Mouse (Mus musculus) liver, postnatal 0 days (tissue): ENCODE data around the gene D430042O09Rik.

Experiments used
- CTCF ChIP-seq: sonication (generic); IDR thresholded peaks from 2 replicates; pipeline ENCODE4 v1.5.1; 2016; ENCODE audit warnings: antibody characterized with exemption, low read depth
- EP300 ChIP-seq: IDR thresholded peaks from 2 replicates; pipeline ENCODE4 v1.6.1; 2016; ENCODE audit warnings: antibody characterized with exemption, low read depth, mild to moderate bottlenecking

DNA sequence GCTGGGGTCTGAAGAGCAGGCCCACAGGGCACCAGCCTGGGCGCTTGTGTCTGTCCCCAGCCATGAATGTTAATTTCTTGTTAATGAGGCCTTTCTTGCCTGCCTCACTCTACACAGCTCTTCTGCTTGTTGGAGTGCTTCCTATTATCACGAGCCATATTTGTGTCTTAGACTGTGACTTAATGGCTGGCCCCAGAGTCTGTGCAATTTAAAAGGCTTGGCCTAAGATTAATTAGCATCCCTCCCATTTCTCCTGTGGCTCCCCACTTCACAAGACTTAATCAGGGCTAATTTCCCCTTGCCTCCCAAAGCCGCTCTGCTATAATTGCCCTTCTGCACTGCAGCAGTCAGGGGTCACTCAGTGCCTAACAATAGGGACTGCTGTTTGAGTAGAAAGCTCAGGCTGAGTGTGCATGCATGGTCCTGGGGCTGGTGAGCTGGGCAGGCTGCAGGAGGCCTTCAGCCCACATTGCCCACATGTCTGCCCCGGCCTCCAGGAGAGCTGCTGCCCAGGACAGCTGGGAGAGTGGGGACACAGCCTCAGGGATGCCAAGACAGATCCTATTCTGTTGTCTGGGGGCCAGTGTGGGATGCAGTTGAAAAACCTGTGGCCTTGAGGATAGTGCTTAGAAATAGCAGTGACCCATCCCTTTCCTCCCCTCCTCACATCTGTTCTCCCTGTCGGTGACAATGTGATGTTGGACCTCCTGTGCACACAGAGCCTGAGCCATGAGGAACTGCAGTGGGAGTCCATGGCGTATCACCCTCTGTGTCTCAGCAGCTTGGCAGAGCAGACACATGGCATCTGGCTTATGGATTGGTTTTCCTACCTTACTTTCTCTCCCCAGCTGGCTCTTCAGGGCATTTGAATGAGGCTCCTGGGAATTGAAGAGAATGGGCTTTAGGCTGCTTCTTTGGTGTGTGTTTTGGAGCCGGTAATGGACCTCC lies 55.5 kb downstream of the D430042O09Rik start:
- TF ChIP-seq CTCF, result no peak
- no peak for TF ChIP-seq EP300
